Mouse (Mus musculus) 3134 (cell line): ENCODE measurements around the gene Pik3ip1.

Experiments used
- DNase-seq: peaks from one replicate; pipeline ENCODE4 v3.0.0-alpha.2; 2011; ENCODE audit warnings: low spot score; ENCODE audit not compliant: insufficient read length; ENCODE audit errors: extremely low read depth

The Pik3ip1 gene

DNA sequence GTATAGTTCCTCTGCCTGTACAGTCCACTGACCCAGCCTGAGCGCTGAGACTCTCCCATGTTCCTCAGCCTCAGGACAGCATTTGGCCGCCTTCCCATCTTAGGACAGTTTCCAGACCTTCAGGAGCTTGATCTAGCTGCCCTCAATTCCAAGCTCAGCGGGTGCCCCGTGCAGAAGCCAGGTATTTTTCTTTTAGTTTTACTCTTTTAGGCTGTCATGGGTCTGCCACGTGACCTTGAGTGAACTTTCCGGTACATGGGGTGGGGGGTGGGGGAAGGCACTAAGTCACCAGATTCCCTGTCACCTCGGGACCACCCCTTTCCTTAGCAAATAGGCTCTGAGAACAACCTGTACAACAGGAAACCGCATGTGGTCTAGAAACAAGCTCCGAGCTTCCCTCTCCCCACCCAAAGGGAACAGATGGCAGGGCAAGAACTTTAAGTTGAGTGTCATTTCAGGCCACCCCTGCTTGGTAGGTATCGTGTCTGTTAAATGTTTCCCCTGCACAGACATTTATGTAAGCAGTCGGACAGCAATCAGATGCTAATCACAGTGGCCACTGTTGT, 5.5 kb downstream of the Pik3ip1 start:
- DNase-seq = no peak

- DNase-seq = no peak
Measured at GRCm38 (mm10) chr11:3336602-3337001, 6.4 kb downstream of the Pik3ip1 start.

DNA sequence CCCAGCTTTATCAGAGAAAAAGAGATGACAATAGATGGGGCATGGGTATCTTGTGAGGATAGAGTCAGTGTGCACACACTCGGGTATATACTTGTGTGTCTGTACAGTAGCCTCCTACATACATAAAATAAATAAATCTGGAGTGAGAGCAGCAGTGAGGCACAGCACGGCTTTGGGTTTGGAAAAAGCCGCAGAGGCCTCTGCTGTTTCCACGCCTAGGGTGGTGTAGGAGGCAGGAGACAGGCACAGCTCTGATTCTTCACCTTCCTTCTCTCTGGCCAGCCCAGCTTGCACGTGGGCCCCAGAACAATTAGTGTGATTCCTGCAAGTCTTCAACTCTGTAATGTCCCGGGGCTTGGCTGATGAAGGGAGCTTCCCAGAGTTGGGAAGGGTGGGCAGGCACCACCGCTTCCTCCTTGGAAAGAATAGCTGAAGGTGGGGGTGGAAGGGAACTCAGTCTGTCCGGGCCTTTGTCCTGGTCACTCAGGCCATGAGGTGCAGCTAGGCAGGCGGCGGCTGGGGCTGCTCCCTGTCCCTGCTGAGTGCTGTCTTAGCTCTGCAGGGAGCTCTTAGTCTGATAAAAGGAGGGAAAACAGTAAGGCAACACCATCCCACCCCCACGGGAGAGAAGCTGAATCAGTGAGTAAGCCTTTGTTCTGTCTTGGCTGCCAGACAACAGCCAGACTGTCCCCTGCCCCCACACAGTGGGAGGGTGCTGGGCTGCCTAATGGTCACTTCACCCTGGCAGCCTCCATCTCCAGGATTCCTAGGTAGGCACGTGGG, 7.2 kb downstream of the Pik3ip1 start:
- peak; percentile 50 for DNase-seq

DNA sequence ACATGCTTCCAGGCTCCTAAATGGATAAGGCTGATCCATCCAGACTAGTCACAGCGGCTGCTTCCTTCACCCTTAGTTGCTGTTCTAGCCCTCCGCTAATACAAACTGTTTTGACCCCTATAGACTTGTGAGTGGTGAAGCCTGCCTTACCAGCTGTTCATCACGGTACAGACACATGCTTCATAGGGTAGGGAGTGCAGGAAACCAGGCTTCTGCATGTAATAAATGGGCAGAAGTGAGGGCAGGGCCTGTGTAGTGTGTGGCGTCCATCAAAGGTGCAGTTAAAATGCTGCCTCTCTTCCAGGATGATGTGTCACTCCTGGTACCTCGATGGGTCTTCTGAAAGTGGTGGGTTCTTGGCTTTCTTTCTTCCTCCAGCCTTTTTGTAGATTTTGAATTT, 7.8 kb downstream of the Pik3ip1 start:
- no peak for DNase-seq

GRCm38 (mm10) chr11:3341476-3341875, 11.3 kb downstream of the Pik3ip1 start:
- no peak for DNase-seq

GRCm38 (mm10) chr11:3344916-3345315, 14.7 kb downstream of the Pik3ip1 start:
- DNase-seq = no peak

GRCm38 (mm10) chr11:3346351-3346750, 16.1 kb downstream of the Pik3ip1 start:
- DNase-seq = no peak

DNA sequence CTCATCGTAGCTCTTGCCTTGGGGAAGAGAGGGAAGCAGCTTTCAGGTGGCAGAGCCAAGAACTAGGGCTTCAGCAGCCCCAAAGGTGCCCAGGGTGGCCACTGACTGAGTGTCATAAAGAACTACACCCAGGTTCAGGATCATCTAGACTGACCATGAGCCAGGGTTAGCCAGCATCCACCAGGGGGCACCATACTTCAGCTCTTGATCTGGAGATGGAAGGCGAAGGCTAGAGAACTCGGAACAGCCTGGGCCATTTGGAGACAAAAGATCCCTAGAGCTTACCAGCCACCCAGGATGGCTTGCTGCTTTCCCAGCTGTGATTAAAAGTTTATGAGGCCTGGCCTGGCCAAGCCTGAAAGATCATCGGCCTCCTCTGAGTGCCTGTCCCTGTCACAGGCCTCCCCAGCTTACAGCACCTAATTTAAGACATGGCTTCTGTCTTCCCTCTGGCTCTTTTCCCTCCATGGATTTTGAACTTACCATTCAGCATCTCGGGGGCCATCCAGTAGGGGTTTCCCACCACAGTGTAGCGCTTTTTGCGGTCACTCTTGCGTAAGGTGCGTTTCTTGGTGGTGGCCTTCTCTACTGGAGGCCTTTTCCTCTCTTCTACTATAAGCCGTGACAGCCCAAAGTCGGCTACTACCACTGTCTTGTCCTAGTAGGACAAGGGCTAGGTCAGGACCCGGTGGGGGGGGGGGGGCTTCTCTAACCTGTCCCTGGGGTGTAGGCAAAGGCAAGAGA, 17.1 kb downstream of the Pik3ip1 start:
- peak; percentile 40 for DNase-seq

DNA sequence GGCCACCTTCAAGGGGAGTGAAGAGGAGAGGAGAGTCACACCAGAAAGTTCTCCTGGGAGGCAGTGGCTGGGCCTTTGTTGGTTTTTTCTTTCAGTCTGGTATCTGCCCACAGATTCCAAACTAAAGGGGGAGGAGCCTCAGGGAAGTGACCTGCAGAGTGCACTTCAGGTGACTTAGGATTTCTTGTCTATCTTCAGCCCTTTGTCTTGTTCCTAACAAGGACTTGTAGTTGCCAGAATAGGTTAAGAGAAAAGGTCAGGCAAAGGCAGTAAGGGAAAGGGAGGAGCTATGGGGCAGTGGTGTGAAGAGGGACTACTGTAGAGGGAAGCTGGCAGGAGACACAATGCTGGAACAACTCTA, 17.6 kb downstream of the Pik3ip1 start:
- DNase-seq = no peak

GRCm38 (mm10) chr11:3348576-3349342, 18.6 kb downstream of the Pik3ip1 start:
- peak; percentile 77 for DNase-seq

DNA sequence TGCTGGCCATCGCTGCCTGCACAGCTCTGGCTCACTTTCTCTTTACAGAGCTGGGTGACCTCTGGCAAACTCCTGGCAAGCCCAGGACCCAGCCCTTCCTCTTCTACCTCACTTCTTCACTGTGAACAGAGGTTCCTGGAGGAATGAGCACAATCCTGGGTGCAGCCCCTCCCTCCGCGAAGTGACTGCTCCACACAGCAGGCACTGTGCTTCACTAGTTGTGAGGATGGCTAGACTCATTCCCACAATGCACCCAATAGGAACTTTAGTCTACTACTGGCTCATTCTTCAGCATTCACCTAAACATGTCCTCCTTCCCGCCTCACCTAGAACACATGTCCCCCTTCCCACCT, 19.1 kb downstream of the Pik3ip1 start:
- no peak for DNase-seq

- DNase-seq = no peak
Measured at GRCm38 (mm10) chr11:3352131-3352530, 21.9 kb downstream of the Pik3ip1 start.

GRCm38 (mm10) chr11:3352990-3353585, 22.9 kb downstream of the Pik3ip1 start:
- DNase-seq = no peak

- no peak for DNase-seq
Measured at GRCm38 (mm10) chr11:3362854-3363253, 32.7 kb downstream of the Pik3ip1 start.

- no peak for DNase-seq
Measured at GRCm38 (mm10) chr11:3366411-3366810, 36.2 kb downstream of the Pik3ip1 start.

DNA sequence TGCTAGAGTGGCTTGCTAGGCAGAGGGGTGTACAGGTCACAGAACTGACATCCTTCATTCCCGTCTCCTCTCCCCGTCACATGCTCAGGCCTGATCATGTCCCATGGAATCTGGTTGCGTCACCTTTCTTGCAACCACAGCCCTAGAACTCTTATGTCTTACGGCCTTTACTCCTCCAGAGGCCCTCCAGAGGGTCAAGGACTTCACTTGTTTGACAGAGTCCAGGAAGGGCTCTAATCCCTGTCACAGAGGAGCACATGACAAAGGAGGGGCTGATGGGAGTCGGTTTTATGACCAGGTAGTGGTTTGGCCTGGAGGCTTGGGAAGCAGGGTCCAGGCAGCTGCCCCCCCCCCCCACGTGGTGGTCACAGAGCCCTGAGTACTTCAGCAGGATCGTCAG, 38.8 kb downstream of the Pik3ip1 start:
- DNase-seq = no peak

- DNase-seq = no peak
Measured at GRCm38 (mm10) chr11:3369449-3369848, 39.2 kb downstream of the Pik3ip1 start.

GRCm38 (mm10) chr11:3370162-3370561, 40.0 kb downstream of the Pik3ip1 start:
- no peak for DNase-seq

DNA sequence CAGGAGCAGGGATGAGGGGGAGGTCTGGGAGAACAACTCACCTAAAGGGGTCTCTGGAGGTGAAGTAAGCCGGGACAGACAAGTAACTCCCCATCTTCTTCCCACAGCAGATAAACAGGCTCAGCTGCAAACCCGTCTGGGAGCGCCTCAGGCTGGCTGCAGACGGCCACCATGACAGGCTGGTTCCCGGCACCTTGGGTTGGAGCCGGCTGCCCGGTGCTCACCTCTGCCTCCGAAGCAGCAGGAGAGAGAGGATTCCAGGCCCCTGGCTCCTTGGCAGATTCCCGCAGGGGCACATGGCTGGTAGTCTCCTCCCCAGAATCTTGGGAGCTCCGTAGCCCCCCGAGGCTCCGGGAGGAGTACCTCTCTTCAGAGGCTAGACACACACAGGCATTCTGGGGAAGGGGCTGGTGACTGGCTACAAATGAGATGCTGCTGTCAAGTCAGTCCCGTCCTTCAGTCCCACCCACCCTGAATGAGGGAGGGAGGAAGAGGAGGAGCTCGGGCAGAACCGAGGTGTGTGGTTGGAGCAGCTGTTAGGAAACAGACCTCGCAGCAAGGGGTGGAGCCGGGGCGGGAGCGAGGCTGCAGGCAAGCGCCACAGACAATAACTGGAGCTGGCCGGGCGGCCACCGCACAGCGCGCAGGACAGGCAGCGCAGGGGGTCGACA, 40.9 kb downstream of the Pik3ip1 start:
- peak; percentile 83 for DNase-seq

- DNase-seq = no peak
Measured at GRCm38 (mm10) chr11:3371599-3372295, 41.5 kb downstream of the Pik3ip1 start.
